Mouse (Mus musculus) brain, embryonic 18.5 days (tissue): ENCODE data around the gene Gm11444.

ENCODE experiments used
- DNase-seq: peaks from one replicate; pipeline ENCODE4 v3.0.0-alpha.2; 2012; ENCODE audit warnings: low read depth, low spot score

Gene Gm11444

GRCm38 (mm10) chr11:85857997-85858698 is 8.0 kb upstream of the Gm11444 start:
- DNase-seq = no peak

- DNase-seq = no peak
Observed at GRCm38 (mm10) chr11:85850758-85851157, 625 bp upstream of the Gm11444 start.

GRCm38 (mm10) chr11:85849037-85849436 is 1.1 kb downstream of the Gm11444 start:
- DNase-seq = no peak

- DNase-seq = no peak
Observed at GRCm38 (mm10) chr11:85846509-85846908, 3.6 kb downstream of the Gm11444 start.

GRCm38 (mm10) chr11:85845921-85846320 is 4.2 kb downstream of the Gm11444 start:
- DNase-seq = no peak

DNA sequence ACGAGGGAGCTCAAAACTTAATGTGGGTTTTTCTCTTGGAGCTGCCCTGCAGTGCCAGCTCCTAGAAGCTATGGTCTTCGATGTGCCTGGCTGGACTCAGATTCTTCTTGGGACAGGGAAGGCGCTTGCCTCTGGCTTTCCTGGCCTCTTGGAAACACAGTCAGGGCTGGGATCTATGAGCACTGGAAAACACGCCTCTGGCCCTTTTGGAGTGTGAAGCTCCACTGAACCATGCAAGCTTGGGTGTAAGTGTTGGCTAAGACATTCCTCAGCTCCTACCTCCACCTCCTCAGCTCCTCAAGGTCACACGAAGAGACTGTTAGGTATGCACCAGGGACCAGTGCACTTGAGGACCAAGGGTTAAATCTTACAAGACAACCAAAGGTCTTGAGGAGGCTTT is 5.2 kb downstream of the Gm11444 start:
- no peak for DNase-seq

DNA sequence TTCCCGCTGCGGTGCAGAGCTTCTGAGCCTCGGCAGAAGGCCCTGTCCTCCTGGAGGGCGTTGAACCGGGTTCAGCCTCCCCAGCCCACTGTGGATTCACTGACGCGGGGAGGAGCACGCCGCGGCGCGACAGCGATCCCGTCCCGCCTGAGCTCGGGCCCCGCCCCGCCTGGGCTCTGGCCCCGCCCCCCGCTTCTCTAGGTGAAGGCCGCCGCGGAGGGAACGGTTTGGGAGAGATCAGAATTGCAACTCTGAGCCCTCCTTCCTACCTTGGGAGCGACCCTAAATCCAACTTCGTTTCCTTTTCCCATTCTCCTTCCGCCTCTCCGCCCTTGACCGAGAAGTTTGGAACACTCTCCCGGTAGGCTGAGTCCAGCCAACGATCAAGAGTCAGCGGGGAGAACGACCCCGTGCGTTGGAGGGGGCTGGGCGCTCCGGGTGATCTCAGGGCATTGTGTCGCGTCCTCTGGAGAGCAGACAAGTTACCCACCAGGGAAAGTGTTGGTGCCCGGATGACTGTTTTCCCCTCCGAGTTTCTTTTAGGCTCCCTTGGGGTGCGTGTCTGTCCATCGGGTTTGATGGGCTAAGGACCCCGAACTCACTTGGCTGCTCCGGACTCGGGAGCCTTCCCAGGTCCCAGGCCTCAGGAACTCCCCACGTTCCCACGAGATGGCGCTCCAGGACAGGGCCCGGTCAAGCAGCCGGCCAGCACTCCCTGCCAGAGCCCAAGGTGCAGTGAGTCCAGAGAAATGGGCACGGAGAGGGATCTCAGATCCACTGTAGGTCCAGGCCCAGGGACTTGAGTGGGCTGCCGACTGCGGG is 5.8 kb downstream of the Gm11444 start:
- DNase-seq = no peak

DNA sequence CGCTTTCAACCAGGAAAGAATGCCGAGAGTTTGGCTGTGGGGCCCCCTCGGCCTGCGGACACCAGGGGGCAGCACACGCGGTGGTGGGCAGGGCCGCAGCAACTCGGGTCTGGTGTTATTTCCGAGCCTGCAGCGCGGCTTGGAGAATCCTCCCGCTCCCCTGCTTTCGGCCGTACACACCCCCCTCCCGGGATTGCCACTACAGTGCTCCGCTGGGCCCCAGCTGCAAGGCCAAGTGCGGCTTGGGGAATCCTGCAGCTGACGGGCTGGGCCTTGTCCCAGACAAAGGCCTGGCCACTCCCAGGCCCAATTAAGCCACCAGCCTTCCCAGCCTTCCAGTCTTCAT is 6.8 kb downstream of the Gm11444 start:
- DNase-seq = no peak

DNA sequence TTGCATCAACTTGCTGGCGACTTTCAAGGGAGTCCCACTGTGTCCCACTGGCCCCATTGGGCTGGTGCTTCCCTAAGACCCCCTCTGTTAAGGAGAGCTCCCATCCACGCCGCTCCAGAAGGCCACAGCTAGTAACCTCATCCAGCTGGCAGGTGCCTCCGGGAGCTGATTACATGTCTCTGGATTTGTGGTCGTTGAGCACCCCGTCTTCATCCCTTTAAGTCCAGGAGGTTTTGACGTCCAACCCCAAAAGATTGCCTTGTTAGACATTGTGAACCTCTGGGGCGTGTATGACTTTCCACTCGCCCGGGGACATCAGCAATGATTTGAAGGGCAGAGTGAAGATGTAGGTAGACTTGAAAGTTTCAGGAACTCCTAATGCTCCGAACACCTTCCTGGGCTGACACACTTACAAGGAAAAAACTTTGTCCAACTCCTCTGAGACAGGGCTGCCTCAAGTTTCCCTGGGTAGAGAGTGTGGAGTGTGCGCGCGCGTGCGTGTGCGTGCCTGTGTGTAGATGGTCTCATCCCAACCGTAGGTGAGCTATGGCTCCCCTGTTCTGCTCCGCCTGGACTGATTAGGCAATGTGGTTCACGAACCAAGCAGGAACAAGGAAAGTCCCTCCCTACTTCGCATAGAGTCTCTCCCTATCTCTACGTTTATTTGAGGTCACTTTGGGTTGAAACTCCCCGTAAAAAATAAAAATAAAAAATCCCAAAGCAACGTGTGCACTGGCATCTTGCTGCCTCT is 7.4 kb downstream of the Gm11444 start:
- no peak for DNase-seq

DNA sequence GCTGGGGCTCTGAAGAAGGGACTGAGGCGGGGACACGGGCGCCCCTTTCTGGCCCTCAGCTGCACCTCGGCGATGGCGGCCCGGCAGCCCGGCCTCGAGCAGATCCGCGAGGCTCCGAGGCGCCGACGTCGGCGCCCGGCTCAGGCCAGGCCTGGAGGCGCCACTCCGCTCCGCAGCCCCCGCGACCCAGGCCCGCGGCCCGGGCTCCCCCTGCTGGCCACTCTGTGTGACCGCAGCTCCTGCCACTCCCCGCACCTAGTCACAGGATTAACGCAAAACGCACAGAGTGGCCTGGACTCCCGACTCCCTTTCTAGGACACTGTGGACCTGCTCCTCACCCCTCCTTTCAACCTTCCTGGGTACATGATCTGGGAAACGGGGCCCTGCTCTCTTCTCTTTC is 8.2 kb downstream of the Gm11444 start:
- no peak for DNase-seq

GRCm38 (mm10) chr11:85841211-85841681 is 8.9 kb downstream of the Gm11444 start:
- no peak for DNase-seq

- DNase-seq = no peak
Observed at GRCm38 (mm10) chr11:85840803-85841145, 9.4 kb downstream of the Gm11444 start.

DNA sequence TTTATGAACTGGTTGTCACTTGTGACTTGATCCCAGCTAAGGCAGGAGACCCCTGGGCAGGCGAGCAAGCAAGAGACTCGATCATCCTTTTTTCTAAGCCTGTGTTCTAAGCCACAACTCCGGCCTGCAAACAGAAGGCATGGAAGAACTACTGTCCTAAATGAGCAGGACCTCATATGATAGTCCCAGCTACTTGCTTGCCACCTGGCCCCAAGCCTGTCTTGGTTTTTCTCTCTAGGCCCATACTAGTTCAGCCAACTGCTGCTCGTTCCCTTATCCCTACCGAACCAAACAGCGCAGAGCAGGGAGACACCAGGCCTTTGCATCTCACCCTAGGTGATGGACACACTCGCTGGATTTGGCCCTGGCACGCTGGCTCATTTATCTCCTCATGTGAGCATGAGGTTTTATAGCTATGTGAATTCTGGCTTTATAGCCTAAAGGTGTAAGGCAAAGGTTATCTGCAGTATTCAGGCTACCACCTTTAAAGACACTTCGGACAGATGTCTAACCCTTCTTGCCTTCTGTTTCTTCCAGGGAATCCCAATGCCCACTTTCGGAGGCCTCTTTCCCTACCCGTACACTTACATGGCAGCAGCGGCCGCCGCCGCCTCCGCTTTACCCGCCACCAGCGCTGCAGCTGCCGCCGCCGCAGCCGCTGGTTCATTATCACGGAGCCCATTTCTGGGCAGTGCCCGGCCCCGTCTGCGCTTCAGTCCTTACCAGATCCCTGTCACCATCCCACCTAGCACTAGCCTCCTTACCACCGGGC is 9.9 kb downstream of the Gm11444 start:
- DNase-seq = no peak

GRCm38 (mm10) chr11:85839258-85840030 is 10.7 kb downstream of the Gm11444 start:
- DNase-seq = no peak

- DNase-seq = no peak
Observed at GRCm38 (mm10) chr11:85838424-85839257, 11.5 kb downstream of the Gm11444 start.

DNA sequence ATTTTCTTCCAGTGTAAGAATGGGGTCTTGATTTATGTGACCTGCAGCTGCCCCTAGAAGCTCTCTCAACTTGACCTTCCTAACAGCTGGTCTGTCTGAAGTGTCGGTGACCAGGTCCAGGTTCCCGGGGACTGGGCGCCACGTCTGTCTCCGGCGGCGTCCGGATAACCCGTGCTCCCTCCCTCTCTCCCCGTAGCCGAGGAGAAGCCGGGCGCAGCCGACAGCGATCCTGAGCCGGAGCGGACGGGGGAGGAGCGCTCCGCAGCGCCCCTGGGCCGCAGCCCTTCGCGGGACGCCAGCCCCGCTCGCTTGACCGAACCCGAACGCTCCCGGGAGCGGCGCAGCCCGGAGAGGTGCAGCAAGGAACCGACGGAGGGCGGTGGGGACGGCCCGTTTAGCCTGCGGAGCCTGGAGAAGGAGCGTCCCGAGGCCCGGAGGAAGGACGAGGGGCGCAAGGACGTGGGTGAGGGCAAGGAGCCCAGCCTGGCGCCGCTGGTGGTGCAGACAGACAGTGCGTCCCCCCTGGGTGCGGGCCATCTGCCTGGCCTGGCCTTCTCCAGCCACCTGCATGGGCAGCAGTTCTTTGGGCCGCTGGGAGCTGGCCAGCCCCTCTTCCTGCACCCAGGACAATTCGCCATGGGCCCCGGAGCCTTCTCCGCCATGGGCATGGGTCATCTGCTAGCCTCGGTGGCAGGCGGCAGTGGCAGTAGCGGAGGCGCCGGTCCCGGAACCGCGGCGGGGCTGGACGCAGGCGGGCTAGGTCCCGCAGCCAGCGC is 12.3 kb downstream of the Gm11444 start:
- DNase-seq = no peak

- no peak for DNase-seq
Observed at GRCm38 (mm10) chr11:85837291-85837647, 12.9 kb downstream of the Gm11444 start.

GRCm38 (mm10) chr11:85836523-85837290 is 13.4 kb downstream of the Gm11444 start:
- DNase-seq = no peak
